Mouse (Mus musculus) right cerebral cortex, postnatal 14 days (tissue): ENCODE results near the gene Babam2.
"Not testable (repeated sequence)": the region's sequence is repeated elsewhere in the genome, so short reads cannot be mapped to it uniquely, and the experiment has no call there.

Source experiments
- DNase-seq: peaks from one replicate; pipeline ENCODE4 v3.0.0; 2022

Gene Babam2

DNA sequence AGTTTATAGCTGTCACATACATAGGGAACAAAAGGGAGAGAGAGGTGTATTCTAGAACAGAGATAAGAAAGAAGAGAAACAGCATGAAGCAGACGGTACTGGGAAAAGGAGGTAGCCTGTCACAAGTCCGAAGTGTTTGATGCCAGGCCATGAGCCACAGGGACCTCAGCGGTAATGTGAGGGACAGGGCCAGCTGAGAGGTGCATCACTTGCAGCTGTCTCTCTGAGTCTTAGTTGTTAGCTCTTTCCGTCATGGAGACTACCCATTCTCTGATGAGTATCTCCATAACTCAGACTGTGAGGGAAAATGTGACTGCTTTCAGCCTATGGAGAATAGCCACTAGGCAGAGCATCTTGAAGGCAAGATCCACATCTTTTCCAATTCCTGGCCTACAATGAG is 253.0 kb downstream of the Babam2 start:
- DNase-seq: no peak

DNA sequence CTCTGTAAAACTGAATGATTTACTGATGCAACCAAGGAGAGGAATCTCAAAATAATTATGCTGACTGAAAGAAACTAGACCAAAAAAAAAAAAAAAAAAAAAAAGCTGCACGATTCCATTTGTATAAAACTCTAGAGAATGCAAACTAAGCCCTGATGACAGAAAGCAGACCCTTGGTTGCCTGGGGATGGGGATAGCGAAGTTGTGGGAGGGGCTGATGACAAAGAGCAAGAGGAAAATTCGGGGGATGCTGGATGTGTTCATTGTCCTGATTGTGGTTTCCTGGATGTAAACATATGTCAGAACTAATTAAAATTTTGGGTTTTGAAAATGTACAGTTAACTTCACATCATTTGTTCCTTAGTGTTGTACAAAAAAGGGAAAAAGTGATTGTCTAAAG is 257.7 kb downstream of the Babam2 start:
- no peak for DNase-seq

DNA sequence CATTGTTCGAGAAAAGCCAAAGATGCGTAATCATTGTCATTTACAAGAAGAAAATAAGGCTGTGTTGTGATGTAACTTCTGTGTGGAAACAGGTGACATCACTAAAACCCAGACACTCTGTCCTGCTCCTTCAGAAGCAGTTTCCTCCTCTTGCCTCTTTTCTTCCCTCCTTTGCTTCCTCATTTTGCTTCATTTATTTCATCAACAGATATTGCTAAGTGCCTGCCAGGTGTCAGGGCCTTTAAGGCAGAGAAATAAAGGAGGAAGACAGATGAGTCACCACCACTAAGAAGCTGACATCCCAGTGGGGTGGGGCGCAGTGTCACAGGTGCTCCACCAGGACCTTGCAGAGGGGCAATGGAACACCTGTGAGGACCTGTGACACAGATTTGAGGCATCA is 258.9 kb downstream of the Babam2 start:
- DNase-seq: no peak

GRCm38 (mm10) chr5:31959886-31960285 is 262.4 kb downstream of the Babam2 start:
- no peak for DNase-seq

DNA sequence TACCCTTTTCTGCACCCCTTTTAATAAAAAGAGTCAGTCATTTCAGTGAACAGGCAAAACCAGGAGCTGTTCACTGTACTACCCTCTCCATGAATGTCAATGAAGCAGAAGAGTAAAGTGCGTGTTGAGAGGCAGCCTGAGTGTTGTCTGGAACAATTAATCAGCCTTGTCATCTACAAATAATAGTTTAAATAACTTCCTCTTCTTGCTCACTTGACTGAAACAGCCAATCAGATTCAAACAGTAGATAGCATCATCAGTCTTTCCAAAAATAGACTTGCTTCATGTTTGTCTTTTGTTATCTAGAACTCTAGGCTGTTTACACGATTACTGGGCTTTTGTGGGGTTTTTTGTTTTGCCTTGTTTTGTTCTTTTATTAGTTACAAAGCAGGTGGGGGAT is 263.9 kb downstream of the Babam2 start:
- no peak for DNase-seq

DNA sequence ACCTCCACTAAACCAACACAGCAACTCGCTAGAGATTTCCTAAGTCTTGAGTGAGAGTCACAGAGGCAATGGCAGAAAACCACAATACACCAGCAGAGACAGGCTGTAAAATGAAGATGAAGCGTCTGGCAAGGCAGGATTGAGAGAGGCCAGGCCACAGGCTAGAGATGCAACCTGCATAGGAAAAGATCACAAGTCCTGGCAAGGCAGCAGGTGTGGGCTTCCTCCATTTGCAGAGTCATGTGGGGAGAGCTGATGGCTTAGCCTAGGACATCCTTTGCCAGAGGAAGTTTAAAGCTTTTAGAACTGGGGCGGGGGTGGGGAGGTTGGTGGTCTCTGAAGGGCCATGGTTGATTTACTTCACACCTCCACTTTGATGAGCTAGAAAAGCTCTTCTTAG is 264.9 kb downstream of the Babam2 start:
- no peak for DNase-seq

- DNase-seq: no peak
Measured at GRCm38 (mm10) chr5:31963352-31963751, 265.9 kb downstream of the Babam2 start.

GRCm38 (mm10) chr5:31963851-31964250 is 266.4 kb downstream of the Babam2 start:
- no peak for DNase-seq

GRCm38 (mm10) chr5:31966741-31967140 is 269.3 kb downstream of the Babam2 start:
- DNase-seq: no peak

DNA sequence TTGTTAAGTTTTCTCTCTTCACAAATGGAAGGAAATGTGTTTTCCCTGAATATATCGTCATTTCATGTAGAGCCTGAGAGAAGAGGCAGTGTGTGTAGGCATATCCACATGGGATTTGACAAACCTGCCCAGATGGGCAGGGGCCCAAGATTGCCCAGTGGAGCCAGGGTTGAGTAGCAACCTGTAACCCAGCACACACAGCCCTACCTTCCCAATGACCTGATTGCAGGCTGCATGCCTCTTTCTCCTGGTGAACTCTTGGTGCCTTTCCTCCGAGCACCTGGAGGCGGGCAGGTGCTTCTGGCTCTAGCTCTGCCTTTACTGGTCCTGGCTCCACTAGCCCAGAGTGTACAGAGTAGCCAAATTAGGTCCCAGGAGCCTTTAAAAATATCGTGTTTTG is 270.0 kb downstream of the Babam2 start:
- DNase-seq: no peak

DNA sequence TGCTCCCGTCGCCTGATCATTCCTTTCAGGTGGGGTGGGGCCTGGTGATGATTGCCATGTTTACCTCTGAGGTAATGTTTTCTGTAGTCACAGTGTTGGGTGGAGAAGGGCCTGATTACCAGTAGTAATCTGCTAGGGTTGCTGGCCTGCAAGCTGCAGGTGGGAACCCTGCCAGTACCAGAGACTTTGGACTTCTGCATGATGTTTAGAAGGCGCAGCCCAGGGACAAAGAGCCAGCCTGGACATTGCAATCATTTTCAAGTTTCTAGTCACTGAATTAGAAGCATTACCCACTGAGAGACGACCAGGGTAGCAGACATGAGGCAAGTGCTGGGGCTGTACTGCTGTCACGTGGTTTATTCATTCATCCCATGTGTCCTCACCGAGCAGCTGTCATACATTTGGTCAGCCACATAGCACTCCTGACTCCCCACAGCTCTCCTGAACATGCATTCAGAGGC is 270.6 kb downstream of the Babam2 start:
- DNase-seq: no peak

DNA sequence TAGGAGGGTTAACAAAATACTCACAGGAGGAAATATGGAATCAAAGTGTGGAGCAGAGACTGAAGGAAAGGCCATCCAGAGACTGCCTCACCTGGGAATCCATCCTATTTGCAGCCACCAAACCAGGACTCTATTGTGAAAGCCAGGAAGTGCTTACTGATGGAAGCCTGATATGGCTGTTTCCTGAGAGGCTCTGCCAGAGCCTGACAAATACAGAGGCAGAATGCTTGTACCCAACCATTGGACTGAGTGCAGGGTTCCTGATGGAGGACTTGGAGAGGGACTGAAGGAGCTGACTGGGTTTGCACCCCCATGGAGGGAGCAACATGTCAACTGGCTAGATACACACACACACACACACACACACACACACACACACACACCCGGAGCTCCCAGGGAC is 274.9 kb downstream of the Babam2 start:
- not testable (repeated sequence) for DNase-seq

GRCm38 (mm10) chr5:31974614-31975168 is 277.2 kb downstream of the Babam2 start:
- no peak for DNase-seq

DNA sequence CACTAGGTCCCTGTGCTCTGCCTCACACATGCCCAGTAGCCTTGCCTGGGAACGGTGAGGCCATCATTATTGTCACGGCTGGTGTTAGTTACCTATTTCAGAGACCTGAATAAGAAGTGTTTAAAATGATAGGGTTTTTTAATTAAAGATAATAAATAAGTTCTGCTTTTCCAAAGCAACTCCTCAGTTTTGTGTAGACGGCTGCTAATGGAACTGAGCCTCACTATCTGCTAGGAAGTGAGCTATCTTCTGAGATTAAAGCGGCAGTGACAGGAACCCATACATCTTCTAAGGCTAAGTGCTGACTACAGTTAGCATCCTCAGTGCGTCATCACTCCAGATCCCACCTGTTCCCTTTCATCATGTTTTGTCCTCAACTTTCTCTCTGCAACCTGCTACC is 284.6 kb downstream of the Babam2 start:
- DNase-seq: no peak

GRCm38 (mm10) chr5:31983161-31983560 is 285.7 kb downstream of the Babam2 start:
- DNase-seq: no peak

- DNase-seq: no peak
Measured at GRCm38 (mm10) chr5:31983817-31984368, 286.4 kb downstream of the Babam2 start.

GRCm38 (mm10) chr5:31984369-31984961 is 287.0 kb downstream of the Babam2 start:
- DNase-seq: no peak

GRCm38 (mm10) chr5:31985021-31985420 is 287.5 kb downstream of the Babam2 start:
- no peak for DNase-seq

- DNase-seq: no peak
Measured at GRCm38 (mm10) chr5:31987541-31988307, 290.2 kb downstream of the Babam2 start.

GRCm38 (mm10) chr5:31997189-31997954 is 299.9 kb downstream of the Babam2 start:
- DNase-seq: no peak

GRCm38 (mm10) chr5:31998806-31999205 is 301.3 kb downstream of the Babam2 start:
- no peak for DNase-seq

DNA sequence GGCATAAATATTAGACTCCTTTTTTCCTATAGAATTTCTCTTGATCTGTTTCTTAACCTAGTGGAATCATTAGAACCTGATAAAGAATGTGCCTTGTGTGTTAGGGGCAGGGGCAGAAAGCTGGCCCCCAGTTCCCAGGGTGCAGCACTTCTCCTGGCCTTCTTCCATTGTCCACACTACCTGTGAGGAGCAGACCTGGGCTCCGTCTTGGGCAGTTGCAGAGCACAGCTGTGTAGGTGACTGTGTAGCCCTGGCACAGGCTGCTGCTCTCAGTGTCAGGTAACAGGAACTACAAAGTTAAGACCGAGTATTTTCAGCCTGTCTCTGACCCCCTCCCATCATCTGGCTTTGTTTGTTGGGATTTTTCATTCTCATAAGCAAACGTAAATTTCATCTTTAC is 302.6 kb downstream of the Babam2 start:
- no peak for DNase-seq

DNA sequence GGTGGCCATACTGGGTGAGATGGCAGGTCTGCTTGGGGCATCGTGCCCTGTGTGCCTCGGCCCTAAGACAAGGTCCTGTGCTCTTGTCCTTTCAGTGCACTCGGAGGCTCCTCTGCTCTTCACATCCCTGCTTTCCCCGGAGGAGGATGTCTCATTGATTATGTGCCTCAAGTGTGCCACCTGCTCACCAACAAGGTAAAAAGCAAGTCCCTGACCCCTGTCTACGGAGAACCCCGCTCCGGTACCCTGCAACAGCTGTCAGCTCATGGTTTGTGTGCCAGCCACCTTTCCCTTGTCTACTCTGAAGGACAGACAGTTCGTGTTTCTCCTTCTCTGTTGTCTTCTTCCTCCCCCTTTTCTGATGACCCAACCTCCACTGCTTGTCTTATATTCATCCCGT is 303.8 kb downstream of the Babam2 start:
- no peak for DNase-seq
